Comparison of ENCODE assay signal across 9 mouse cellular contexts in the genomic region with DNA sequence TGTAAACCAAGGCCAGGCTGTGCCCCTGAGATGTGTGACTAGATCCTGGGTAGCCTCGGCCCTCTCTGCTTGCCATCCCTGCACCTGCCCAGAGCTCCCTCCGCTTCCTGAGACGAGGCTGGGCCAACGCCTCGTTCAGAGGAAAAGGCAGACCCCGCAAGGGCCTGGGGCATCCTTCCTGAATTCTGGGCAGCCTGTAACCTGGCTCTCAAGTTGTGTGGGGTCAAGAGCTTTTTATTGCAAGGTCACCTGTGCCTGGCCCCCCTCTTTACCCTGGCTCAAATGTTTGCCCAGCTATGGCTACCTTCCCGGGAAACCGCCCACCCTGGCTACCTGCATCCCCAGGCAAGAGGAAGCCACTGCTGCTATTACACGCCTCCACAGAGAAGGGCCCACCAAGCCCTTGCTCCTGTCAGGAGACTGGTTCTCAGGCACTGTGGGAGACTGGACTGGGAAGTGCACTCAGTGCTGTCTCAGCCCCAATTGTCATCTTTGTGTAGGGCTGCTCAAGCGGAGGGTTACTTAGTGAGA. TPM values are rescaled to one million over a fixed set of nuclear protein-coding genes. Genes with fewer than 3 reads are reported as not detected.
A peak's percentile ranks its signal among the peaks of the same experiment; 100 is the strongest.
DNase-seq lines count a peak whose midpoint lies in the region; ATAC-seq and TF ChIP-seq lines count a peak whose summit lies in the region.
"Had no signal": no experiment of that assay in that cellular context is flagged by ENCODE, and none has a peak within 500 bp of the region (broad histone marks: within the 10 kb centered on the region; RNA-seq: fewer than 3 reads in every experiment).

No protein-coding gene starts in this region.

- WGBS in heart, adult 2 months: 40% methylated on average over 10 of the region's 10 CpGs
- 21% methylated on average over 10 of the region's 10 CpGs for WGBS in forebrain, embryonic 10.5 days
- 28% methylated on average over 10 of the region's 10 CpGs for WGBS in neural tube, embryonic 13.5 days

- no peaks in the 10 kb centered on the region for H3K79me2 ChIP-seq in heart, adult 2 months (replicated peaks; ENCODE audit: control insufficient read depth, insufficient read depth, low read length)

- intact Hi-C loops in heart, adult 2 months (cut with DNase I): loop anchor here (5.0 kb wide), 1 partner anchor 1000 kb away; a partner anchor contains a TSS
- intact Hi-C loops in left cerebral cortex, postnatal 4 days (cut with DNase I): no loop called here

- no peaks in the 10 kb centered on the region for H3K9me3 ChIP-seq in ES-Bruce4 (replicated peaks; ENCODE audit: control insufficient read depth, insufficient read depth, low read length, poor library complexity, severe bottlenecking)
- H3K9me3 ChIP-seq in forebrain, embryonic 10.5 days: no peaks in the 10 kb centered on the region
- H3K9me3 ChIP-seq in neural tube, embryonic 13.5 days: no peaks in the 10 kb centered on the region

- no peak for TF ChIP-seq EP300 in heart, adult 2 months (IDR thresholded peaks at IDR 0.05; ENCODE audit: insufficient read depth, low read depth, low read length)
- no peak for TF ChIP-seq EP300 in ES-Bruce4 (IDR thresholded peaks at IDR 0.05; ENCODE audit: insufficient read depth, low read depth, low read length)

- peak in 1 of 2 experiments; percentile 44 for DNase-seq in heart, adult 2 months
- no peak for DNase-seq in heart, postnatal 4 days
- peak; percentile 30 for DNase-seq in forebrain, embryonic 10.5 days (ENCODE audit: extremely low spot score, low spot score)
- DNase-seq in kidney, postnatal 10 days: peak; percentile 42
- DNase-seq in spleen, adult 12 weeks (ENCODE audit: low spot score): no peak
- no peak for DNase-seq in left cerebral cortex, postnatal 4 days

- H3K27ac ChIP-seq in heart, adult 2 months: peak overlapping the region; percentile 95
- peak overlapping the region; percentile 80 for H3K27ac ChIP-seq in ES-Bruce4 (ENCODE audit: insufficient read depth, low read length)
- peak overlapping the region; percentile 93 for H3K27ac ChIP-seq in forebrain, embryonic 10.5 days
- H3K27ac ChIP-seq in neural tube, embryonic 13.5 days (replicated peaks): peak overlapping the region; percentile 92

- peak overlapping the region; percentile 56 for H3K4me3 ChIP-seq in heart, adult 2 months
- H3K4me3 ChIP-seq in ES-Bruce4 (ENCODE audit: low read depth, low read length): peak overlapping the region; percentile 91
- H3K4me3 ChIP-seq in forebrain, embryonic 10.5 days: peak overlapping the region; percentile 59
- peak overlapping the region; percentile 52 for H3K4me3 ChIP-seq in neural tube, embryonic 13.5 days

- peak; percentile 54 for ATAC-seq in neural tube, embryonic 13.5 days (ENCODE audit: low read depth)

- H3K9ac ChIP-seq in heart, adult 2 months (ENCODE audit: low read depth, low read length): peak overlapping the region; percentile 72
- H3K9ac ChIP-seq in ES-Bruce4 (ENCODE audit: low read depth, poor library complexity, severe bottlenecking): peak overlapping the region; percentile 86
- H3K9ac ChIP-seq in neural tube, embryonic 13.5 days: peak overlapping the region; percentile 90

- no peaks in the 10 kb centered on the region for H3K27me3 ChIP-seq in heart, adult 2 months (ENCODE audit: control insufficient read depth, insufficient read depth, low read length)
- H3K27me3 ChIP-seq in ES-Bruce4 (ENCODE audit: control insufficient read depth, insufficient read depth, low read length, poor library complexity, severe bottlenecking): no peaks in the 10 kb centered on the region
- H3K27me3 ChIP-seq in forebrain, embryonic 10.5 days (ENCODE audit: poor library complexity, severe bottlenecking): no peaks in the 10 kb centered on the region
- H3K27me3 ChIP-seq in neural tube, embryonic 13.5 days: no peaks in the 10 kb centered on the region
- H3K27me3 ChIP-seq: Patski had no signal

- no peak for TF ChIP-seq CTCF in heart, adult 2 months (IDR thresholded peaks at IDR 0.05)
- TF ChIP-seq CTCF in ES-Bruce4 (IDR thresholded peaks at IDR 0.05; ENCODE audit: low read depth, low read length): no peak

- peak overlapping the region; percentile 89 for H3K4me2 ChIP-seq in neural tube, embryonic 13.5 days

- peaks cover 4% of the 10 kb centered on the region for H3K4me1 ChIP-seq in heart, adult 2 months (ENCODE audit: control insufficient read depth, insufficient read depth, low read length)
- no peaks in the 10 kb centered on the region for H3K4me1 ChIP-seq in ES-Bruce4 (ENCODE audit: control insufficient read depth, insufficient read depth, low read length)
- peaks cover 44% of the 10 kb centered on the region for H3K4me1 ChIP-seq in forebrain, embryonic 10.5 days
- H3K4me1 ChIP-seq in neural tube, embryonic 13.5 days (replicated peaks): peaks cover 36% of the 10 kb centered on the region

- no peak for TF ChIP-seq POLR2A in heart, adult 2 months (IDR thresholded peaks at IDR 0.05; ENCODE audit: insufficient read depth, low read depth, low read length)
- no peak for TF ChIP-seq POLR2A in ES-Bruce4 (IDR thresholded peaks at IDR 0.05; ENCODE audit: insufficient read depth, low read length)

- H3K36me3 ChIP-seq in heart, adult 2 months (ENCODE audit: control insufficient read depth, insufficient read depth, low read length): no peaks in the 10 kb centered on the region
- no peaks in the 10 kb centered on the region; the same call in none of the 2 replicates for H3K36me3 ChIP-seq in ES-Bruce4 (ENCODE audit: control insufficient read depth, insufficient read depth, low read length, poor library complexity, severe bottlenecking)
- peaks cover 15% of the 10 kb centered on the region for H3K36me3 ChIP-seq in forebrain, embryonic 10.5 days (replicated peaks)
- no peaks in the 10 kb centered on the region for H3K36me3 ChIP-seq in neural tube, embryonic 13.5 days

RNA-seq across cellular contexts. Expression of a gene that starts 1.9 kb away (rescaled TPM):
- total RNA-seq in heart, adult 2 months (2021): 100 to 1,000 TPM; 129 to 141 TPM
- polyA plus RNA-seq in heart, adult 2 months (2012; rRNA removed): 158 and 167 TPM in 2 replicates
- 10 to 100 TPM; 46.3 to 52.0 TPM for total RNA-seq in heart, postnatal 4 days (2021)
- polyA plus RNA-seq in ES-Bruce4 (2011; ENCODE audit: insufficient read depth, insufficient read length, low read depth, missing spikeins): 8.3 and 10.9 TPM in 2 replicates
- 13.7 and 14.4 TPM in 2 replicates for polyA plus RNA-seq in forebrain, embryonic 10.5 days (2016; fragmentation: Nextera tagmentation; extraction: Ambion mirVana)
- polyA plus RNA-seq in neural tube, embryonic 13.5 days (2015; fragmentation: Nextera tagmentation; extraction: Ambion mirVana): 5.4 and 6.0 TPM in 2 replicates
- total RNA-seq in left cerebral cortex, postnatal 4 days (2021): 10 to 100 TPM; 15.3 to 16.3 TPM

RNA-seq across cellular contexts. Expression of a gene that starts 26.1 kb away (rescaled TPM):
- total RNA-seq in heart, adult 2 months (2021): under 1 TPM; 0.52 to 0.89 TPM
- 0.35 and 0.53 TPM in 2 replicates for polyA plus RNA-seq in heart, adult 2 months (2012; rRNA removed)
- total RNA-seq in heart, postnatal 4 days (2021): 1 to 10 TPM in 1 of 2 experiments, under 1 TPM in 1; 0.91 to 1.1 TPM
- polyA plus RNA-seq in ES-Bruce4 (2011; ENCODE audit: insufficient read depth, insufficient read length, low read depth, missing spikeins): 4.2 and 5.4 TPM in 2 replicates
- polyA plus RNA-seq in forebrain, embryonic 10.5 days (2016; fragmentation: Nextera tagmentation; extraction: Ambion mirVana): 3.0 and 3.5 TPM in 2 replicates
- polyA plus RNA-seq in neural tube, embryonic 13.5 days (2015; fragmentation: Nextera tagmentation; extraction: Ambion mirVana): 3.8 and 4.1 TPM in 2 replicates
- total RNA-seq in left cerebral cortex, postnatal 4 days (2021): 1 to 10 TPM; 6.8 to 8.3 TPM

RNA-seq across cellular contexts. Expression of a gene that starts 32.5 kb away (rescaled TPM):
- not detected for total RNA-seq in heart, adult 2 months (2021)
- polyA plus RNA-seq in heart, adult 2 months (2012; rRNA removed): 15.0 TPM in 1 of 2 replicates, not detected in the other
- total RNA-seq in heart, postnatal 4 days (2021): not detected
- not detected in 2 replicates for polyA plus RNA-seq in ES-Bruce4 (2011; ENCODE audit: insufficient read depth, insufficient read length, low read depth, missing spikeins)
- polyA plus RNA-seq in forebrain, embryonic 10.5 days (2016; fragmentation: Nextera tagmentation; extraction: Ambion mirVana): not detected in 2 replicates
- polyA plus RNA-seq in neural tube, embryonic 13.5 days (2015; fragmentation: Nextera tagmentation; extraction: Ambion mirVana): 0.25 TPM in 1 of 2 replicates, not detected in the other
- 1 to 10 TPM; 2.3 to 4.5 TPM for total RNA-seq in left cerebral cortex, postnatal 4 days (2021)
- polyA plus RNA-seq: Patski had no signal

RNA-seq across cellular contexts. Expression of a gene that starts 37.8 kb away (rescaled TPM):
- total RNA-seq in heart, adult 2 months (2021): 10 to 100 TPM; 12.9 to 13.4 TPM
- polyA plus RNA-seq in heart, adult 2 months (2012; rRNA removed): 16.1 and 17.7 TPM in 2 replicates
- total RNA-seq in heart, postnatal 4 days (2021): 10 to 100 TPM; 17.5 to 18.3 TPM
- polyA plus RNA-seq in ES-Bruce4 (2011; ENCODE audit: insufficient read depth, insufficient read length, low read depth, missing spikeins): 8.0 and 8.9 TPM in 2 replicates
- 19.1 and 19.7 TPM in 2 replicates for polyA plus RNA-seq in forebrain, embryonic 10.5 days (2016; fragmentation: Nextera tagmentation; extraction: Ambion mirVana)
- 40.5 and 43.7 TPM in 2 replicates for polyA plus RNA-seq in neural tube, embryonic 13.5 days (2015; fragmentation: Nextera tagmentation; extraction: Ambion mirVana)
- 10 to 100 TPM; 57.0 to 58.6 TPM for total RNA-seq in left cerebral cortex, postnatal 4 days (2021)

Comparison
In these comparisons a context has a peak if more than half of its experiments do, and no peak if none do; other contexts are left out.
1. DNase-seq: peak in forebrain, embryonic 10.5 days (single experiment) and kidney, postnatal 10 days (single experiment); none in heart, postnatal 4 days (single experiment), spleen, adult 12 weeks (single experiment) and left cerebral cortex, postnatal 4 days (single experiment).
2. RNA of a gene that starts 1.9 kb away (polyA plus RNA-seq): 158 to 167 TPM in heart, adult 2 months; 13.7 to 14.4 TPM in forebrain, embryonic 10.5 days, 8.3 to 10.9 TPM in ES-Bruce4 and 5.4 to 6.0 TPM in neural tube, embryonic 13.5 days; every median in the first group is over 10 times any median in the second.
3. Peak in every context shown above with its lines, with median percentiles within 50 percentile points of each other: H3K27ac ChIP-seq, H3K4me3 ChIP-seq and H3K9ac ChIP-seq.